Mouse (Mus musculus): Measurements from ENCODE around the gene Hoxb3. TPM values are rescaled to one million over a fixed set of nuclear protein-coding genes. Genes with fewer than 3 reads are reported as not detected.

Hoxb3 gene
- polyA plus RNA-seq, 1 experiment from 2014 or later, result not detected

DNA sequence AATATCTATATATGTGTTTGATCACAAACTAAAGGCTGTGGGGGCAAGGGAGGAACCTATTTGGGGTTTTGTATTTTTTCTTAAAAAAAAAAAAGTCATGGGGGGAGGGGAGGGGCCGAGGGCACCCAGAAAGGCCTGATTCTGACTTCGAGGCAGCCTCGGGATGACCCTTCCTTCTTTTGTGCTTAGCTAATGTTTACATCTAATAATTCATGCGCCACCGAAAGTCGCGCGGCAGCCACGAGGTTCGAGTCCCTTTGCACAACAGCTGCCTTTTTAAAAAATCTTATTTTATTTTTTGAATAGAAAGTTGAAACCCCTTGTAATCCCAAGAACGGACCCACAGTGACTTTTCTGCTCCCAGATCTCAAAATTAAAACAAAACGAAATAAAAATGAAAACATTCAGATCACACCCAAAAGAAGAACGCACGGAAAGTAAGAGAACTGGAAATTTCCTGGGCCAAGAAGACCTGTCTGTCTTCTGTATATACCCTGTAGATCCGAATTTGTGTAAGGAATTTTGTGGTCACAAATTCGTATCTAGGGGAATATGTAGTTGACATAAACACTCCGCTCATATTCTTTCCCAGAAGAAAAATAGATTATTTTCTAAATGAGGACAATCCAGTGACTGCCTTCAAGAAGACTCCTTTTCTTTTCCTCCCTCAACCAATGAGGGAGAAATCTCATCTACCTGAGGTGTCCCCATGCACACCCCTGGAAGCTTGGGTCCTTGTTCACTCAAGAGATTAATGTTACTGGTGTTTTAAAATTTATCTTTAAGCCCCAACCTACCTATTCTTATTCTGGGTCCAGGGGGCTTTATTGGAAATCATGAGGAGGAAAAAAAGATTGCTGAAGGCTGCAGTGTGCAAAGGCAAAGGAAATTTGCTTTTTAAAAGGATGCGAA is 6.2 kb upstream of the Hoxb3 start:
- no peak for ATAC-seq
- no peak overlapping the region for H3K4me3 ChIP-seq (replicated peaks; ENCODE audit: low read length)
- no peak overlapping the region for H3K9ac ChIP-seq (replicated peaks; ENCODE audit: low read depth, low read length)
- H3K36me3 ChIP-seq (ENCODE audit: control insufficient read depth, insufficient read depth), result no peaks in the 10 kb centered on the region
- H3K4me1 ChIP-seq (replicated peaks; ENCODE audit: control insufficient read depth, insufficient read depth, low read length), result no peaks in the 10 kb centered on the region
- H3K4me2 ChIP-seq (ENCODE audit: low read length), result no peak overlapping the region
- no peaks in the 10 kb centered on the region for H3K9me3 ChIP-seq (ENCODE audit: control insufficient read depth, low read length)
- no peak overlapping the region for H3K27ac ChIP-seq (ENCODE audit: low read length)
- WGBS, result 6% methylated on average over 18 of the region's 18 CpGs
- H3K27me3 ChIP-seq (replicated peaks; ENCODE audit: control insufficient read depth, insufficient read depth, low read length), result peaks cover 95% of the 10 kb centered on the region

DNA sequence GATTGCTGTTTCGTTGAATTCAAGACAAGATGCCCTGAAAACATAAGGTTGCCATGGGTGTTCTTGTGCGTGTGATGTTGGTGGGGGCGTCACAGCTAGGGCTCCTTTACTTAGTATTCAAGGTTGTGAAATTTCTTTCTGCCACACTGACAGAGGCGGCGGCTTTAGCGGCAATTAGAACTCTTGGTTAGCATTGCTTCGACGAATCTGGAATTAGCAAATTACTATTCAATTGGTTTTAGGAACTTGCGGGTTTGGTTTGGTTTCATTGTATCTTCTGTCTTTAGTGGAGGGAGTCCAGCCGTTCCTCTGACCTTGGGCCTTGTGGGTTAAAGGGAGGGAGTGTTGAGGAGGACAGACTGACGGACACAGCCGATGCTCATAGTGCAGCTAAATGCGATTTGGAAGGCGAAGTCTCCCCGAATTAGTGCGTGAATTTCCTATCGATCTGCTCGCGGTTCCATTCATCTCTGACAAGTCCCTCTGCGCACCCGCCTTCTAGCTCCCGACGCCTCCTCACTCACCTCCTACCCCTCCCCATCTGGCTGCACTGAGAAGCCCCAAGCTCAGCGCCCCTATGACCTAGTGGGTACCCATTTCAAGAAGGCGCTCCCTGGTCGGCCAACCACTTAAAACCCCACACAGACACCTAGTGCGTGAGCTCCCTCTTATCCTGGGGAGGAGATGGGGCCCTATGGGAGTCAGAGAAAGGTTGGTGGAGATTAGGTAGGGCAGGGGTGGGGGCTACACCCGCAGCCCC is 5.3 kb upstream of the Hoxb3 start, which contains the start of gene Hoxb4:
TSS of gene Hoxb4 (plus strand) at position 660 of the 760 bp plus-strand sequence.
- no peak for ATAC-seq
- Histone ChIP-seq H3K4me2 (ENCODE audit: low read length) (peak within 1 kb of the TSS; percentile 5; the same call in 1 of the 2 replicates), H3K4me1 (replicated peaks; ENCODE audit: control insufficient read depth, insufficient read depth, low read length) (no peaks in the 10 kb centered on the region), H3K9me3 (ENCODE audit: control insufficient read depth, low read length) (no peaks in the 10 kb centered on the region), H3K27ac (ENCODE audit: low read length) (no peak within 1 kb of the TSS), H3K4me3 (replicated peaks; ENCODE audit: low read length) (no peak within 1 kb of the TSS), H3K27me3 (replicated peaks; ENCODE audit: control insufficient read depth, insufficient read depth, low read length) (peaks cover 95% of the 10 kb centered on the region), H3K9ac (replicated peaks; ENCODE audit: low read depth, low read length) (no peak within 1 kb of the TSS), H3K36me3 (ENCODE audit: control insufficient read depth, insufficient read depth) (no peaks in the 10 kb centered on the region)
- 2% methylated on average over 28 of the region's 28 CpGs for WGBS

DNA sequence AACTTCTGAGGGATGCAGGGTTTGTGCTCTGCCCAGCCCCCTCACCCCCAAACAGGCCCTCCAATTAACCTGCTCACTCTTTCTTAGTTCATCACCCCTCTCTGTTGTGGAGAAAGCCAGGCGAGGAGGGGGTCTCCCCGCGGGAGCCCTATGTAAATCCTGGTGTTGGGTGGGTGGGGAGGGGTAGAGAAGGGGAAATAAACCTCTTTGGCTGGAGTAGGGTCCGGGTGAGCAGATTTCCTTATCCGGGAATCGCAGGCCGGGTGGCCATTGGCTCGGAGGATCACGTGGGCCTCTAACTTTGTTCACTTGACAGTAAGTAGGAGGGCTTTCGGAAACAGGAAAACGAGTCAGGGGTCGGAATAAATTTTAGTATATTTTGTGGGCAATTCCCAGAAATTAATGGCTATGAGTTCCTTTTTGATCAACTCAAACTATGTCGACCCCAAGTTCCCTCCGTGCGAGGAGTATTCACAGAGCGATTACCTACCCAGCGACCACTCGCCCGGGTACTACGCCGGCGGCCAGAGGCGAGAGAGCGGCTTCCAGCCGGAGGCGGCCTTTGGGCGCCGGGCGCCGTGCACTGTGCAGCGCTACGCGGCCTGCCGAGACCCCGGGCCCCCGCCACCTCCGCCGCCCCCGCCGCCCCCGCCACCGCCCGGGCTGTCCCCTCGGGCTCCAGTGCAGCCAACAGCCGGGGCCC is 4.6 kb upstream of the Hoxb3 start:
- H3K4me1 ChIP-seq (replicated peaks; ENCODE audit: control insufficient read depth, insufficient read depth, low read length), result no peaks in the 10 kb centered on the region
- peaks cover 94% of the 10 kb centered on the region for H3K27me3 ChIP-seq (replicated peaks; ENCODE audit: control insufficient read depth, insufficient read depth, low read length)
- peak overlapping the region; percentile 5; the same call in 1 of the 2 replicates for H3K4me2 ChIP-seq (ENCODE audit: low read length)
- ATAC-seq, result no peak
- H3K27ac ChIP-seq (ENCODE audit: low read length), result no peak overlapping the region
- H3K9ac ChIP-seq (replicated peaks; ENCODE audit: low read depth, low read length), result no peak overlapping the region
- 0% methylated on average over 43 of the region's 45 CpGs for WGBS
- no peaks in the 10 kb centered on the region for H3K9me3 ChIP-seq (ENCODE audit: control insufficient read depth, low read length)
- no peaks in the 10 kb centered on the region for H3K36me3 ChIP-seq (ENCODE audit: control insufficient read depth, insufficient read depth)
- H3K4me3 ChIP-seq (replicated peaks; ENCODE audit: low read length), result no peak overlapping the region

DNA sequence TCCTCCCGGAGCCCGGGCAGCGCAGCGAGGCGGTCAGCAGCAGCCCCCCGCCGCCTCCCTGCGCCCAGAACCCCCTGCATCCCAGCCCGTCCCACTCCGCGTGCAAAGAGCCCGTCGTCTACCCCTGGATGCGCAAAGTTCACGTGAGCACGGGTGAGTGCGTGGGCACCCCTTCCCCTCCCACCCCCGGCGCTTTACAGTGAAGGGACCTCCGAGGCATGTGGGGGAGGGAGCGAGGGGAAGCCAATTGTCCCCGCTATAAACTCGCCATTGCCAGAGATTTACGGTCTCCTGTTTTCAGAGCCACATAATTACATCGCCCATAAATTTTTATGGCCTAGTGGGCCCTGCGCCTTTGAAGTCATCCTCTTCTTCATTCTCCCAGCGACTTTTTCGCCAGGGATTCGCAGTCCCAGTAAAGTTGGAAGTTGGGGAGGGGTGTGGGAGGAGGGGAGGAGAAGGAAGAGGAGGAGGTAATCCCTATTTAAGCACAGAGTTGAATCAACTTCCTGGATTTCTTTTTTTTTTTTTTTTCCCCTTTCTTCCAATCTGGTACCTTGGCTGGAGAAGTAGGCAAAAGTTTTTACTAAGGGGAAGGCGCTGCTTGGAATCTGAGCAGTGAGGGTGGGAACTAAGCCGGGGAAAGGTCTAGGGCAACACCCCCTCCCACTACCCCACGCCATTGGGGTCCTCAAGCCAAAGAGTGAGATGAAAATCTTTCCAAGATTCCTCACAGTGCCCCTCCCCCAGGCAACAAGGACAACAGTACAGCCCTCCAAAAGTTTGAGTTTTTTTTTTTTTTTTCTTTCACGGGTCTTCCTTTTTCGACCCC is 3.8 kb upstream of the Hoxb3 start:
- no peak overlapping the region for H3K4me2 ChIP-seq (ENCODE audit: low read length)
- no peak overlapping the region for H3K27ac ChIP-seq (ENCODE audit: low read length)
- H3K4me3 ChIP-seq (replicated peaks; ENCODE audit: low read length), result no peak overlapping the region
- H3K4me1 ChIP-seq (replicated peaks; ENCODE audit: control insufficient read depth, insufficient read depth, low read length), result no peaks in the 10 kb centered on the region
- no peak for ATAC-seq
- under 1% methylated on average over 31 of the region's 34 CpGs for WGBS
- H3K27me3 ChIP-seq (replicated peaks; ENCODE audit: control insufficient read depth, insufficient read depth, low read length), result peaks cover 96% of the 10 kb centered on the region
- H3K36me3 ChIP-seq (ENCODE audit: control insufficient read depth, insufficient read depth), result no peaks in the 10 kb centered on the region
- H3K9ac ChIP-seq (replicated peaks; ENCODE audit: low read depth, low read length), result no peak overlapping the region
- no peaks in the 10 kb centered on the region for H3K9me3 ChIP-seq (ENCODE audit: control insufficient read depth, low read length)

DNA sequence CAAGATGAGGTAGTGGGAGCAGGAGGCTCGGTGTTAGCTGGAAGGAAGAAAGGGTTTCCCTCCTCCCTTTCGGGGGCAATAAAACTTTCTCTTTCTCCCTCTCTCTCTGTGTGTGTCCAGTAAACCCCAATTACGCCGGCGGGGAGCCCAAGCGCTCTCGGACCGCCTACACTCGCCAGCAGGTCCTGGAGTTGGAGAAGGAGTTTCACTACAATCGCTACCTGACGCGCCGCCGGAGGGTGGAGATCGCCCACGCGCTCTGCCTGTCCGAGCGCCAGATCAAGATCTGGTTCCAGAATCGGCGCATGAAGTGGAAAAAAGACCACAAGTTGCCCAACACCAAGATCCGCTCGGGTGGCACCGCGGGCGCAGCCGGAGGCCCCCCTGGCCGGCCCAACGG is 3.2 kb upstream of the Hoxb3 start:
- no peak overlapping the region for H3K4me2 ChIP-seq (ENCODE audit: low read length)

DNA sequence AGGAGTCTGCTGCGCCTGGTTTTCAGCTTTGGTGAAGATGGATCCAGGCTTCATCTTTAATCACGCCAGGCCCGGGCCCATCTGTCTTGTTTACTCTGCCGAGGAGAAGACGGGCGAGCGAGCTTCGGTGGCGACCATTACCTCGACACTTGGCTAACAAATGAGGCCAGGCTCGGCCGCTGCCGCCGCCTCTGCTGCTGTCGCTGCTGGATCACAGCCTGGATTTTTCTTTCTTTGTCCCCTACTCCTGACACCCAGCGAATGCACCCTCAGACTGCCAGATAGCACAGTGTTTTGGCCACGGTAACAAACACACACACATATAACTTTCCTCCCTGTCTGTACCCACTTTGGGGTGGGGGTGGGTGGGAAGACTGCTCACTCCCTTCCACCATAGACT is 2.4 kb upstream of the Hoxb3 start:
- Histone ChIP-seq H3K36me3 (ENCODE audit: control insufficient read depth, insufficient read depth) (no peaks in the 10 kb centered on the region), H3K27ac (ENCODE audit: low read length) (no peak overlapping the region), H3K9ac (replicated peaks; ENCODE audit: low read depth, low read length) (no peak overlapping the region), H3K9me3 (ENCODE audit: control insufficient read depth, low read length) (no peaks in the 10 kb centered on the region), H3K4me3 (replicated peaks; ENCODE audit: low read length) (no peak overlapping the region), H3K4me1 (replicated peaks; ENCODE audit: control insufficient read depth, insufficient read depth, low read length) (no peaks in the 10 kb centered on the region), H3K27me3 (replicated peaks; ENCODE audit: control insufficient read depth, insufficient read depth, low read length) (peaks cover 98% of the 10 kb centered on the region), H3K4me2 (ENCODE audit: low read length) (no peak overlapping the region)
- ATAC-seq, result no peak
- 0% methylated on average over 17 of the region's 17 CpGs for WGBS

More for the DNA sequence above, 3.2 kb upstream of the Hoxb3 start:
- Histone ChIP-seq H3K36me3 (ENCODE audit: control insufficient read depth, insufficient read depth) (no peaks in the 10 kb centered on the region), H3K27ac (ENCODE audit: low read length) (no peak overlapping the region), H3K9me3 (ENCODE audit: control insufficient read depth, low read length) (no peaks in the 10 kb centered on the region), H3K4me1 (replicated peaks; ENCODE audit: control insufficient read depth, insufficient read depth, low read length) (no peaks in the 10 kb centered on the region), H3K27me3 (replicated peaks; ENCODE audit: control insufficient read depth, insufficient read depth, low read length) (peaks cover 98% of the 10 kb centered on the region), H3K4me3 (replicated peaks; ENCODE audit: low read length) (no peak overlapping the region), H3K9ac (replicated peaks; ENCODE audit: low read depth, low read length) (no peak overlapping the region)
- under 1% methylated on average over 29 of the region's 29 CpGs for WGBS
- no peak for ATAC-seq

DNA sequence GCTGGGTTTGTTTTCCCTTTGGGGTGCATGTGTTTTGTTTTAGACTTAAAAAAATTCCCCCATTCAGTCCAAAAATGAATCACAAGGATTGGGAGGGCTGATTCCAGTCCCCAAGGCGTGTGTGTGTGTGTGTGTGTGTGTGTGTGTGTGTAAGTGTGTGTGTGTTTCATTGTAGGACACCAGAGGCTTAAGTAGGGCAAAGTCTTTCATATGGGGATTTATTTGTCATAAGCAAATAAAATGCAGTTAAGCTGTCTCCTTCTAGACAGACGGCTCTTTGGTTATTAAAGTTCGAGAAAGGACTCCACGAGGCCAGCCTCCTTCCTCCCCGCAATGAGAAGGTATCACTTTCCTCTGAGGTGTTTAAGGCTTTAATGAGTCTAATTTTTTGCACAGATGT is 1.3 kb upstream of the Hoxb3 start:
- H3K36me3 ChIP-seq (ENCODE audit: control insufficient read depth, insufficient read depth), result no peaks in the 10 kb centered on the region
- H3K4me1 ChIP-seq (replicated peaks; ENCODE audit: control insufficient read depth, insufficient read depth, low read length), result no peaks in the 10 kb centered on the region
- no peak overlapping the region for H3K4me2 ChIP-seq (ENCODE audit: low read length)
- no peak overlapping the region for H3K4me3 ChIP-seq (replicated peaks; ENCODE audit: low read length)
- ATAC-seq, result no peak
- 7% methylated on average over 5 of the region's 5 CpGs for WGBS
- H3K9ac ChIP-seq (replicated peaks; ENCODE audit: low read depth, low read length), result no peak overlapping the region
- H3K27me3 ChIP-seq (replicated peaks; ENCODE audit: control insufficient read depth, insufficient read depth, low read length), result peaks cover 98% of the 10 kb centered on the region
- H3K27ac ChIP-seq (ENCODE audit: low read length), result no peak overlapping the region
- H3K9me3 ChIP-seq (ENCODE audit: control insufficient read depth, low read length), result no peaks in the 10 kb centered on the region

DNA sequence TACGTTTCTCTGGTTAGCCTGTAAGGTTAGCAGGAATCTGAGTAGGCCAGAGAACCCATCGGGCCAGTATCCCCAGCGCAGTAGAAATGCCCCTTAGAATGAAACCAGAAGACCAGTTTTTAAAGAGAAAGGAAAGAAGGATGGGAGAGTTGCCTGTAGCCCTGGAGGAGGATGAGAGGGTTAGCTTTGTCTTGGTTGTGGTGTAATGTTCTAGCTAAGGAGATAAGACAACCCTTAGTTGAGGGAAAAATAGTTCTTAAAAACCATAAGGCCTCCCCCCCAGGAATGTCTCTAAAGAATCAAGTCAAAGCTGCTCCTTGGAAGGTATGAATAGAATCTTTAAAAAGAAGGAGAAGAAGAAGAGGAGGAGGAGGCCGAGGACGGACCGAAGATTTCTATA is 388 bp upstream of the Hoxb3 start:
- Histone ChIP-seq H3K9ac (replicated peaks; ENCODE audit: low read depth, low read length) (no peak overlapping the region), H3K4me3 (replicated peaks; ENCODE audit: low read length) (no peak overlapping the region), H3K4me1 (replicated peaks; ENCODE audit: control insufficient read depth, insufficient read depth, low read length) (no peaks in the 10 kb centered on the region), H3K27ac (ENCODE audit: low read length) (no peak overlapping the region), H3K4me2 (ENCODE audit: low read length) (no peak overlapping the region), H3K9me3 (ENCODE audit: control insufficient read depth, low read length) (no peaks in the 10 kb centered on the region), H3K36me3 (ENCODE audit: control insufficient read depth, insufficient read depth) (no peaks in the 10 kb centered on the region), H3K27me3 (replicated peaks; ENCODE audit: control insufficient read depth, insufficient read depth, low read length) (peaks cover 98% of the 10 kb centered on the region)
- ATAC-seq, result no peak
- 3% methylated on average over 6 of the region's 6 CpGs for WGBS

All from forebrain, embryonic 16.5 days (tissue).